Mouse (Mus musculus): ENCODE results near the gene Clrn2. TPM values are rescaled to one million over a fixed set of nuclear protein-coding genes. Genes with fewer than 3 reads are reported as not detected.
A peak's percentile ranks its signal among the peaks of the same experiment; 100 is the strongest.

Clrn2 gene
- polyA plus RNA-seq, 1 experiment from 2014 or later: not detected

- WGBS: 3% methylated on average over 8 of the region's 8 CpGs
- H3K27me3 ChIP-seq (replicated peaks; ENCODE audit: control insufficient read depth, insufficient read depth, low read length): no peaks in the 10 kb centered on the region
- no peak for ATAC-seq
- peaks cover 11% of the 10 kb centered on the region for H3K4me1 ChIP-seq (ENCODE audit: control insufficient read depth, insufficient read depth, low read length)
- peak overlapping the region; percentile 84 for H3K4me2 ChIP-seq (ENCODE audit: low read depth, low read length)
- peaks cover 3% of the 10 kb centered on the region; the same call in 1 of the 2 replicates for H3K36me3 ChIP-seq (ENCODE audit: control insufficient read depth, insufficient read depth, low read length)
- H3K27ac ChIP-seq (ENCODE audit: low read length): peak overlapping the region; percentile 91; the same call in 1 of the 2 replicates
- H3K9ac ChIP-seq (ENCODE audit: low read depth, low read length): peak overlapping the region; percentile 78
- H3K4me3 ChIP-seq (ENCODE audit: low read length): peak overlapping the region; percentile 65
- H3K9me3 ChIP-seq (ENCODE audit: control insufficient read depth, low read length): no peaks in the 10 kb centered on the region
Observed at GRCm38 (mm10) chr5:45449206-45449605, 4.3 kb upstream of the Clrn2 start.

- peak within 1 kb of the TSS; percentile 78 for H3K9ac ChIP-seq (ENCODE audit: low read depth, low read length)
- H3K4me3 ChIP-seq (ENCODE audit: low read length): peak within 1 kb of the TSS; percentile 65
- H3K27ac ChIP-seq (ENCODE audit: low read length): peak within 1 kb of the TSS; percentile 91
- no peaks in the 10 kb centered on the region for H3K27me3 ChIP-seq (replicated peaks; ENCODE audit: control insufficient read depth, insufficient read depth, low read length)
- peak within 1 kb of the TSS; percentile 84 for H3K4me2 ChIP-seq (ENCODE audit: low read depth, low read length)
- ATAC-seq: peak; percentile 98
- under 1% methylated on average over 70 of the region's 70 CpGs for WGBS
- H3K4me1 ChIP-seq (ENCODE audit: control insufficient read depth, insufficient read depth, low read length): peaks cover 11% of the 10 kb centered on the region
- H3K9me3 ChIP-seq (ENCODE audit: control insufficient read depth, low read length): no peaks in the 10 kb centered on the region
- H3K36me3 ChIP-seq (ENCODE audit: control insufficient read depth, insufficient read depth, low read length): no peaks in the 10 kb centered on the region
Observed at GRCm38 (mm10) chr5:45449831-45450716, 3.5 kb upstream of the Clrn2 start, which contains the start of gene Qdpr. Gene Qdpr (minus strand): TSS chr5:45450236.

- Histone ChIP-seq H3K4me2 (ENCODE audit: low read depth, low read length) (no peak overlapping the region), H3K4me1 (ENCODE audit: control insufficient read depth, insufficient read depth, low read length) (no peaks in the 10 kb centered on the region), H3K9me3 (ENCODE audit: control insufficient read depth, low read length) (no peaks in the 10 kb centered on the region), H3K4me3 (ENCODE audit: low read length) (no peak overlapping the region), H3K27me3 (replicated peaks; ENCODE audit: control insufficient read depth, insufficient read depth, low read length) (no peaks in the 10 kb centered on the region), H3K9ac (ENCODE audit: low read depth, low read length) (no peak overlapping the region), H3K27ac (ENCODE audit: low read length) (no peak overlapping the region), H3K36me3 (ENCODE audit: control insufficient read depth, insufficient read depth, low read length) (no peaks in the 10 kb centered on the region)
- 34% methylated on average over 9 of the region's 9 CpGs for WGBS
- ATAC-seq: no peak
Observed at GRCm38 (mm10) chr5:45454456-45454855, 905 bp downstream of the Clrn2 start.

GRCm38 (mm10) chr5:45472880-45473450, 19.4 kb downstream of the Clrn2 start:
- 35% methylated on average over 7 of the region's 7 CpGs for WGBS
- no peak for ATAC-seq
- H3K9ac ChIP-seq (ENCODE audit: low read depth, low read length): no peak overlapping the region

GRCm38 (mm10) chr5:45473521-45473920, 20.0 kb downstream of the Clrn2 start:
- Histone ChIP-seq H3K27ac (ENCODE audit: low read length) (no peak overlapping the region), H3K9ac (ENCODE audit: low read depth, low read length) (no peak overlapping the region), H3K4me2 (ENCODE audit: low read depth, low read length) (no peak overlapping the region), H3K4me1 (ENCODE audit: control insufficient read depth, insufficient read depth, low read length) (no peaks in the 10 kb centered on the region), H3K36me3 (ENCODE audit: control insufficient read depth, insufficient read depth, low read length) (no peaks in the 10 kb centered on the region), H3K4me3 (ENCODE audit: low read length) (no peak overlapping the region), H3K9me3 (ENCODE audit: control insufficient read depth, low read length) (no peaks in the 10 kb centered on the region), H3K27me3 (replicated peaks; ENCODE audit: control insufficient read depth, insufficient read depth, low read length) (no peaks in the 10 kb centered on the region)
- 88% methylated on average over 1 of the region's 1 CpGs for WGBS
- no peak for ATAC-seq

More at GRCm38 (mm10) chr5:45472880-45473450, 19.4 kb downstream of the Clrn2 start:
- no peak overlapping the region for H3K27ac ChIP-seq (ENCODE audit: low read length)
- H3K36me3 ChIP-seq (ENCODE audit: control insufficient read depth, insufficient read depth, low read length): no peaks in the 10 kb centered on the region
- no peaks in the 10 kb centered on the region for H3K4me1 ChIP-seq (ENCODE audit: control insufficient read depth, insufficient read depth, low read length)
- no peak overlapping the region for H3K4me3 ChIP-seq (ENCODE audit: low read length)
- H3K9me3 ChIP-seq (ENCODE audit: control insufficient read depth, low read length): no peaks in the 10 kb centered on the region
- no peak overlapping the region for H3K4me2 ChIP-seq (ENCODE audit: low read depth, low read length)
- no peaks in the 10 kb centered on the region for H3K27me3 ChIP-seq (replicated peaks; ENCODE audit: control insufficient read depth, insufficient read depth, low read length)

- no peak overlapping the region for H3K27ac ChIP-seq (ENCODE audit: low read length)
- H3K4me3 ChIP-seq (ENCODE audit: low read length): no peak overlapping the region
- ATAC-seq: peak; percentile 23; the same call in 1 of the 2 replicates
- H3K9ac ChIP-seq (ENCODE audit: low read depth, low read length): no peak overlapping the region
- no peak overlapping the region for H3K4me2 ChIP-seq (ENCODE audit: low read depth, low read length)
- no peaks in the 10 kb centered on the region for H3K36me3 ChIP-seq (ENCODE audit: control insufficient read depth, insufficient read depth, low read length)
- no peaks in the 10 kb centered on the region for H3K4me1 ChIP-seq (ENCODE audit: control insufficient read depth, insufficient read depth, low read length)
- H3K27me3 ChIP-seq (replicated peaks; ENCODE audit: control insufficient read depth, insufficient read depth, low read length): no peaks in the 10 kb centered on the region
- WGBS: 34% methylated on average over 6 of the region's 6 CpGs
- no peaks in the 10 kb centered on the region for H3K9me3 ChIP-seq (ENCODE audit: control insufficient read depth, low read length)
Observed at GRCm38 (mm10) chr5:45474215-45474614, 20.7 kb downstream of the Clrn2 start.

GRCm38 (mm10) chr5:45474758-45475157, 21.2 kb downstream of the Clrn2 start:
- Histone ChIP-seq H3K27ac (ENCODE audit: low read length) (no peak overlapping the region), H3K9ac (ENCODE audit: low read depth, low read length) (no peak overlapping the region), H3K9me3 (ENCODE audit: control insufficient read depth, low read length) (no peaks in the 10 kb centered on the region), H3K4me1 (ENCODE audit: control insufficient read depth, insufficient read depth, low read length) (no peaks in the 10 kb centered on the region), H3K4me2 (ENCODE audit: low read depth, low read length) (no peak overlapping the region), H3K36me3 (ENCODE audit: control insufficient read depth, insufficient read depth, low read length) (no peaks in the 10 kb centered on the region), H3K4me3 (ENCODE audit: low read length) (no peak overlapping the region), H3K27me3 (replicated peaks; ENCODE audit: control insufficient read depth, insufficient read depth, low read length) (no peaks in the 10 kb centered on the region)
- WGBS: 63% methylated on average over 4 of the region's 4 CpGs
- ATAC-seq: no peak

GRCm38 (mm10) chr5:45475771-45476170, 22.2 kb downstream of the Clrn2 start:
- 77% methylated on average over 5 of the region's 5 CpGs for WGBS
- H3K9ac ChIP-seq (ENCODE audit: low read depth, low read length): no peak overlapping the region
- H3K4me3 ChIP-seq (ENCODE audit: low read length): no peak overlapping the region
- H3K27ac ChIP-seq (ENCODE audit: low read length): no peak overlapping the region
- no peaks in the 10 kb centered on the region for H3K9me3 ChIP-seq (ENCODE audit: control insufficient read depth, low read length)
- ATAC-seq: no peak
- H3K4me2 ChIP-seq (ENCODE audit: low read depth, low read length): no peak overlapping the region
- no peaks in the 10 kb centered on the region for H3K27me3 ChIP-seq (replicated peaks; ENCODE audit: control insufficient read depth, insufficient read depth, low read length)
- no peaks in the 10 kb centered on the region for H3K36me3 ChIP-seq (ENCODE audit: control insufficient read depth, insufficient read depth, low read length)
- no peaks in the 10 kb centered on the region for H3K4me1 ChIP-seq (ENCODE audit: control insufficient read depth, insufficient read depth, low read length)

- 40% methylated on average over 6 of the region's 6 CpGs for WGBS
- Histone ChIP-seq H3K27me3 (replicated peaks; ENCODE audit: control insufficient read depth, insufficient read depth, low read length) (no peaks in the 10 kb centered on the region), H3K4me1 (ENCODE audit: control insufficient read depth, insufficient read depth, low read length) (no peaks in the 10 kb centered on the region), H3K27ac (ENCODE audit: low read length) (no peak overlapping the region), H3K36me3 (ENCODE audit: control insufficient read depth, insufficient read depth, low read length) (no peaks in the 10 kb centered on the region), H3K4me3 (ENCODE audit: low read length) (no peak overlapping the region), H3K9me3 (ENCODE audit: control insufficient read depth, low read length) (no peaks in the 10 kb centered on the region), H3K9ac (ENCODE audit: low read depth, low read length) (no peak overlapping the region), H3K4me2 (ENCODE audit: low read depth, low read length) (no peak overlapping the region)
- no peak for ATAC-seq
Observed at GRCm38 (mm10) chr5:45476288-45476687, 22.7 kb downstream of the Clrn2 start.
